Mouse (Mus musculus) kidney, adult 2 months (tissue): ENCODE measurements at regions not wholly inside any gene's neighbourhood (a gene's known extent, or its start where the extent isn't known, plus 50 kb on each side); places are given as distances from the start of the nearest gene placed in this dataset.

Experiments used
- CTCF ChIP-seq: fragments of 200-500 bp; conservative IDR thresholded peaks from 2 replicates; pipeline ENCODE4 v1.5.1; 2011; ENCODE audit warnings: low read depth, mild to moderate bottlenecking, control low read depth, low read length, moderate library complexity, mixed read lengths; ENCODE audit not compliant: insufficient read depth, insufficient read length
- POLR2A ChIP-seq: fragments of 200-500 bp; IDR thresholded peaks from one replicate; pipeline ENCODE4 v1.6.1; 2011; ENCODE audit warnings: low read depth, low read length, control low read depth

DNA sequence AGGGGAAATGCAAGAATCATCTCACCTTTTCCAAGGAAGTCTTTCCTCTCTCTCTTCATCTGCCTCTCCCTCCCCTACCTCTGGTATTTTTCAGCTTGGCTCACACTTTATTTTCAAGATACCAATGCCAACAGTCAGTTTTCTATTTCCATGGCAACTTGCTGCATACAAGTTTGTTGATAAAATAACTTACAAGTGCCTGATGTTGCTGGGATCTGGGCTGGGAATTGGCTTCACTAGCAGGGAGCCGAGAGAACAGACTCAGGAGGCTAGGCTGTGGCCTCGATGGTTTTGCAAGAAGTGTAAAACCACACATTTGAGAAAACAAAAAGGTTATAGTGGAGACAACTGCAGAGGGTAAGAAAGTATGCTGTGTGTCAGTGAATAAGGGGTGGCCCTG is 94.6 kb upstream of the Kcnd3 start:
- no peak for TF ChIP-seq CTCF
- no peak for TF ChIP-seq POLR2A
